Mouse (Mus musculus) CD4-positive naive resting alpha-beta T cell, adult 76 days (primary cell): Measurements from ENCODE around the gene Tnfrsf25. TPM values are rescaled to one million over a fixed set of nuclear protein-coding genes. Genes with fewer than 3 reads are reported as not detected.

Source experiments
- total RNA-seq: library from RNA; stranded (reverse); gene quantifications from one replicate; pipeline ENCODE4 v1.2.4, GENCODE M21; 2023

Gene Tnfrsf25
- total RNA-seq = 36.5 TPM

DNA sequence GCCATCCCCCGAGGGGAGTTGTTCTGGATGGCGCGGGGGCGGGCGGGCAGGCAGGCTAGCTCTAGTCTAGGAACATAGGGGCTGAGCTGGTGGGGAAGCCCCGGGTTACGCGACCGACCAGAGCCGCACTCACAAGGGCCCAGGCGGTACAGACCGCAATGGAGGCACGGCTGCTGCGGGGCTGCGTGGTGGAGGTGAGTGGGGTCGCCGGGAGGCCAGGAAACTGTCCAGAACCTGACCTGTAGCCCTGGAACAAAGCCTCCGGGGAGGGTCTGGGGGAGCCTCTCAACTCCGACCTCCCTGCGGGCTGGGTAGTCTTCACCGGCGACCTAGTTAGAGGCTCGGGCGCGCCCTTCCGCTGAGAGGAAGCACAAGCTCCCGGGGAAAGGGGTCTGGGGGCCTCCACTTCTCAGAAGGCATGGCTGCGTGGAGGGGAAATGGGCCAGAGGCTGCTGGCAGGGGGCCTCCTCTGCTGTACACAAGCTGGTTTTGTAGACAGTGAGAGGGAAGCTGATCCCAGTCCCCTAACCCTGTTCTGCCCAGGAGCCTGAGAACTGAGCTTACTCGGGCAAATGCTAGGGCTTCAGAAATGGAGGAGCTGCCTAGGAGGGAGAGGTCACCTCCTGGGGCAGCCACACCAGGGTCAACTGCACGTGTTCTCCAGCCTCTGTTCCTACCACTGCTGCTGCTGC is at the start of gene Tnfrsf25:
TSS of gene Tnfrsf25 (plus strand) at position 14 of the 692 bp plus-strand sequence.

DNA sequence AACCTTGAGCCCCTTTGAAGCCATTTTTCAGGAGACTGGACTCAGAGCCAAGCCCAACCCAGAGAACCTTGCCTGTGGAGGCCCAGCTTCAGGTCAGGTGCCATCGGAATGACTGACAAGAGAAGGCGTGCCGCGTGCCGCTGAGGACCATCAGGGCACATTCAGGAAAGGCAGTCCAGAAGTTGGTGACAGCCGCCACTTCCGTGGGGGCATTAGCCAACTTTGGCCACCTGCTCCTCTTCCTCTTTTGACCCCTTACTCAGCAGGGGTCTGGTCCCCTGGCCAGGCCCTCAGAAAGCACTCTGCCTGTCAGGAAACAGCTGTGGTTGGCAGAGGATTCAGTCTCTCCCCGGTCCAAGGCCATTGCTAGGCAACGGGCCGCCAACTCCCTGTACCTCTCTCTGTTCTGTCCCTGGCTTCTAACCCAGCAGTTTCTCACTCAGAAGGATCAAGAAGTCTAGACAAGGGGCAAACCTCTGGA is 43.6 kb upstream of the Tnfrsf25 start, which contains the start of gene Plekhg5:
TSS of gene Plekhg5 (plus strand) at position 378 of the 481 bp plus-strand sequence.

DNA sequence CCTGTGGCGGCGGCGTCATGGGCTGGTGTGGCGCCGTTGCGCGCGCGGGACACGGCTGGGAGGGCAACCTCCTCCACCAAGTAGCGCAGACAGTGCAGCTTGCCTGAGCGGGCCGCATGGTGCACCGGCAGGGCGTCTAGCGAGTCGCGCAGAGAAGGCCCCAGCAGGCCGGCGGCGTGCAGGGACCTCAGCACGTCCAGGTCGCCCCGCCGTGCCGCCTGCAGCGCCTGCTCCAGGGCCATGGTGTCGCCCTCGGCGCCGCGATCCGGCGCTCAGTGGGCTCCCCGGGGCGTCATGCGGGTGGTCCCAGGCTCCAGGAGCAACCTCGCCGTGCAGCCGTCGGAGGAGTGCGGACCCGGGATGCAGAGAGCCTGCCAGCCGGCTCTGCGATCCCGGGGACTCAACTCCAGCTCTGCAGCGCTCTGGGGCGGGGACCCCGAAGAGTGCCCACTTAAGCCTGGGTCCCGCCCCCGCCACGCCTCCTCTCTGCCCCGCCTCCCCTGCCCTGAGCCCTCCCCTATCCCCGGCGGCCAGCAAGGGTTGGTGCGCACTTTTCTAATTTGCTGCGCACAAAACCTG is 36.3 kb downstream of the Tnfrsf25 start, which contains the start of gene Espn:
TSS of gene Espn (minus strand) at position 406 of the 579 bp plus-strand sequence.

DNA sequence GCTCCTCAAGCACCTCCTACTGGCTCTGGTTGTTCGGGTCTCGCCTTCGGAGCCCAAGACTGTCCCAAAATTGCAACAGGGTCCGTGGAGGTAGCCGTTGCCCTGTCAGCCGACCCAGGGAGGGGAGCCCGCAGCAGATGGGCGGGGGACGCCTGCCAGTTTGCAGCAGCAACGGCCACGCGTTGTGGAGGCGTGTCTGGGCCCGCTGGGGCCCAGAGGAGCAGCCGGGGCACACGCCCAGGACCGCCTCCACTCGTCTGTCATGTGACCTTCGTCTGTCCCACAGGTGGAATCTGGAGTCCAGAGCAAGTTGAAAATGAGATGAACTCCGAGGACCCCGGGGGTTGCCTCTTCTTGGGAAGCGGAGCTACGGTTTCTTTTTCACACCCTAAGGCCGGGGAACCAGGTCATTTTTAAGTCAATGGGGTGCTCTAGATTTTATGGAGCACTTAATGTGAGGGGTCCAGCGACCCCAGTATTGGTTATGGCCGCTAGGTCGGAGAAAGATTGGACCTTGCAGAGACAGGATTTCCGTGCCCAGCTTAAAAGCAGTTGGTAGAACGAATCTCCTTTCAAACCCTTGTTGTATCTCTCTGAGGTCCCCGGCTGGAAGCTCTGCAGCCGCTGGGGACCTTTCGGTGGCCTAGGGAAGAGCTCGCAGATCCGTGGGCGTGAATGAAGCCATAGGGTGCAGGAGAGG is 43.0 kb downstream of the Tnfrsf25 start, which contains the start of gene Hes2:
TSS of gene Hes2 (plus strand) at position 283 of the 700 bp plus-strand sequence.

Other genes starting within 250 kb of the Tnfrsf25 start
- gene Dnajc11, start 182.2 kb upstream of the Tnfrsf25 start, total RNA-seq = 44.3 TPM
- 38.5 TPM for gene Thap3, start 126.9 kb upstream of the Tnfrsf25 start, total RNA-seq
- 14.7 TPM for gene Phf13, start 119.7 kb upstream of the Tnfrsf25 start, total RNA-seq
- 32.2 TPM for gene Klhl21, start 107.1 kb upstream of the Tnfrsf25 start, total RNA-seq
- 20.2 TPM for gene Zbtb48, start 88.3 kb upstream of the Tnfrsf25 start, total RNA-seq
- gene Tas1r1, start 77.4 kb upstream of the Tnfrsf25 start, total RNA-seq = not detected
- gene Nol9, start 76.6 kb upstream of the Tnfrsf25 start, total RNA-seq = 42.2 TPM
- 2.8 TPM for gene Plekhg5, start 43.4 kb upstream of the Tnfrsf25 start, total RNA-seq
- gene Espn, start 36.4 kb downstream of the Tnfrsf25 start, total RNA-seq = 2.7 TPM
- gene Hes2, start 42.9 kb downstream of the Tnfrsf25 start, total RNA-seq = not detected
- gene Acot7, start 62.2 kb downstream of the Tnfrsf25 start, total RNA-seq = 6.3 TPM
- 0.23 TPM for gene Gpr153, start 158.3 kb downstream of the Tnfrsf25 start, total RNA-seq
- gene Hes3, start 175.7 kb downstream of the Tnfrsf25 start, total RNA-seq = not detected
- 15.8 TPM for gene Icmt, start 181.3 kb downstream of the Tnfrsf25 start, total RNA-seq
- not detected for gene Rnf207, start 203.1 kb downstream of the Tnfrsf25 start, total RNA-seq
- gene Rpl22, start 209.8 kb downstream of the Tnfrsf25 start, total RNA-seq = 940 TPM
- not detected for gene Chd5, start 222.7 kb downstream of the Tnfrsf25 start, total RNA-seq